Mouse (Mus musculus) embryonic facial prominence, embryonic 15.5 days (tissue): ENCODE results near the gene Prrg3. TPM values are rescaled to one million over a fixed set of nuclear protein-coding genes. Genes with fewer than 3 reads are reported as not detected.
"Not testable (repeated sequence)": the region's sequence is repeated elsewhere in the genome, so short reads cannot be mapped to it uniquely, and the experiment has no call there.

Source experiments
- ATAC-seq: fragments of 200-750 bp; cut with Nextera tagmentation; 2 replicates; pipeline ENCODE4 v1.8.0; 2017; ENCODE audit warnings: low read depth, moderate TSS enrichment; ENCODE audit not compliant: insufficient number of reproducible peaks, low FRiP score, low TSS enrichment
- H3K27ac ChIP-seq: fragments of 300-500 bp; sonication (generic); replicated peaks from 2 replicates; pipeline ENCODE4 v1.5.1; 2015; ENCODE audit warnings: mild to moderate bottlenecking, inconsistent platforms
- H3K27me3 ChIP-seq: fragments of 300-500 bp; sonication (generic); 2 replicates; pipeline ENCODE4 v1.6.1; 2015; ENCODE audit warnings: inconsistent platforms
- H3K36me3 ChIP-seq: fragments of 300-500 bp; sonication (generic); 2 replicates; pipeline ENCODE4 v1.6.1; 2015; ENCODE audit warnings: mild to moderate bottlenecking, inconsistent platforms
- H3K4me1 ChIP-seq: fragments of 300-500 bp; sonication (generic); 2 replicates; pipeline ENCODE4 v1.6.1; 2015; ENCODE audit warnings: inconsistent platforms
- H3K4me2 ChIP-seq: fragments of 300-500 bp; sonication (generic); replicated peaks from 2 replicates; pipeline ENCODE4 v1.6.1; 2015; ENCODE audit warnings: mild to moderate bottlenecking, inconsistent platforms
- H3K4me3 ChIP-seq: fragments of 300-500 bp; sonication (generic); replicated peaks from 2 replicates; pipeline ENCODE4 v1.5.1; 2015; ENCODE audit warnings: mild to moderate bottlenecking, inconsistent platforms
- H3K9ac ChIP-seq: fragments of 300-500 bp; sonication (generic); 2 replicates; pipeline ENCODE4 v1.6.1; 2015; ENCODE audit warnings: inconsistent platforms
- H3K9me3 ChIP-seq: fragments of 300-500 bp; sonication (generic); replicated peaks from 2 replicates; pipeline ENCODE4 v1.6.1; 2016; ENCODE audit warnings: inconsistent platforms
- WGBS: fragments of 180-500 bp; shearing (Covaris S2); methylation state at CpG from one replicate; pipeline ENCODE4 v1.1.7; 2015; 5-methylcytosine and 5-hydroxymethylcytosine counted together
- polyA plus RNA-seq: library from polyadenylated mRNA; unstranded; fragments of >200 nt; fragmentation: Nextera tagmentation; extraction: Ambion mirVana; gene quantifications from 2 replicates; pipeline ENCODE4 v1.2.1, GENCODE M21; 2015

Gene Prrg3
- polyA plus RNA-seq = 13.8 and 14.8 TPM in 2 replicates

DNA sequence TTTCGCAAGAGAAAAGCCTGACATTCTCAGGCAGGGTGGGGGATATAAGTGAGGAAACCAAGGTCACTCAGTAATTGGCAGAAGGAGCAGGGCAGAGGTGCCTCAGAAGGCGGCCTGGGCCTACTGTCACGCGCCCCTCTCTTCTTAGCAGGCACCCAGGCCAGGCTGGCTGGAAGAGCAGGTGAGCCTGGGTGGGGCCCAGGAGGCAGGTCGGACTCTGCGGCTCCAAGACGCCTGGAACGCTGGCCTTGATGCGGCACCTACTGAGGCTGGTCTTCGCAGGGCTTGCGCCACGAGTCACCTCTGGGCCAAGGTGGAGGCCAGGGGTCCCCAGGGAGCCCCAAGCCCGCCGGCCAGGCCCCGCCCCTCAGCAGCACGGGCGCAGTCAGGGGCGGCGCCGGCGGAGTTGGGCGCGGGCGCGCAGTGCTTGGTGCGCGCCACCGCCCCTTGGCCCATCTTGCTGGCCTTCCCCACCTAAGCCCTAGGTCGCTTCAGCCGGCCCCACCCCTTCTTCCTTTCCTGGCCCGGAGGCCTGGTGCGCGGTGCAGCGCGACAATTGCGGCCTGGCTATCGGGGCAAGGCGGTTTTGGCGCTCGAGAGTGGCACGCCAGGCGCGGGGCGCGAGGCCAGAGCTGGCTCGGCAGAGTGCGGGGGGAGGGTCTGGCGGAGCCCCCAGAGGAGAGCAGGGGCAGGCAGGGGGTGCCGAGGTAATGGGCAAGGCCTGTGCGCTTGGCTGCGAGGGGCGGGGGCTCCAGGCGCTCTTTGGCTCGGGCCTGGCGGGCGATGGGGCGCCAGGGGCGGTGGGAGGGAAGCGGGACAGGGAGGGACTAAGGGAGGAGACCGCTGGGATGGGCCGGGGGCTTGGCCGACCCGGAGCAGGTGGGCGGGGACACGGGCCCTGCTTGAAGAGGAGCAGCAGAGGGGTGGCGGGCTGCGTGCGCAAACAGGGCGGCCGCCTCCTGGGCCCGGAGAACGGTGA is at the start of gene Prrg3:
Gene Prrg3 (plus strand): TSS at position 552 of the 979 bp plus-strand sequence.
- no peak within 1 kb of the TSS for H3K27ac ChIP-seq
- H3K36me3 ChIP-seq = no peaks in the 10 kb centered on the region
- H3K9ac ChIP-seq = peak within 1 kb of the TSS; percentile 57
- peak within 1 kb of the TSS; percentile 53 for H3K4me3 ChIP-seq
- peak; percentile 91 for ATAC-seq
- no peaks in the 10 kb centered on the region for H3K4me1 ChIP-seq
- H3K4me2 ChIP-seq = peak within 1 kb of the TSS; percentile 64
- no peaks in the 10 kb centered on the region for H3K9me3 ChIP-seq
- no peaks in the 10 kb centered on the region; the same call in 1 of the 2 replicates for H3K27me3 ChIP-seq
- 19% methylated on average over 57 of the region's 72 CpGs for whole genome bisulfite sequencing

DNA sequence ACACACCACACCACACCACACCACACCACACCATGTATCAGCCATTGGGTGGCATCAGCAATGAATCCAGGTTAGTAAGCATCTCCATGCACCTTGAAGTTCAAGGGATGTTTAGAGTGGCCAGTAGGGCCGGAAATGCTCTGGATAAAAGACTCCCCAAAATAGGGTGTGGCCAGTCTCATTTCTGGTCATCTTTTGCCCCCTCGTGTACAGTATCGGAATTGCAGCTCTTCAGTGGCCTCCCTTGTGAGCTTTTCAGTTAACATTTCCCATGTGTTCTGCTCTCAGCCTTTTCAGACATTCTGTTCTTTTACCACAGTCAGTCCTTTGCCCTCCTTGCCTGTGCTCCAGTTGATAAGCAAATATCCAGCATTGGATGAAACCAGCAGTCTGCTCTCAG is 15.8 kb upstream of the Prrg3 start:
- Histone ChIP-seq H3K27me3 (peaks cover 6% of the 10 kb centered on the region; the same call in 1 of the 2 replicates), H3K9me3 (no peaks in the 10 kb centered on the region), H3K9ac (no peak overlapping the region), H3K4me3 (no peak overlapping the region), H3K4me1 (no peaks in the 10 kb centered on the region), H3K36me3 (no peaks in the 10 kb centered on the region), H3K4me2 (no peak overlapping the region), H3K27ac (no peak overlapping the region)
- WGBS = 29% methylated on average over 3 of the region's 3 CpGs
- ATAC-seq = no peak

DNA sequence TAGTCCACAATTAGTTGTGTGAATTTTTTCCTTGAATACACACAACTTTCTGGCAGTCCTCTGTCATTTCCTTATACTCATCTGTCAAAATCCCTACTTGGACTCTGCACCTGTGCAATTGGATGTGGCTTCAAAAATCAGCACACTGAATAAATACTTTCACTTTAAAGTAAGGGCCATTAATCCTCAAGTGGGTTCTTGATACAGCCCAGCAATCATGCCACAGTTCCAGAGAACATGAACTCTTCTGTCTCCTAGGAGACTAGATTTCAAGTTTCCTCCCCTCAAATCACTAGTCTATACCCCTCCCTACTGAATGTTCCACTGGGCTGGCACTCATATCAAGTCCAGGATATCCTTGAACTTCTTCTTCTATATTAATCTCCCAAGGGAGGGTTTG is 4.1 kb upstream of the Prrg3 start:
- no peak overlapping the region for H3K9ac ChIP-seq
- no peak for ATAC-seq
- no peak overlapping the region for H3K4me2 ChIP-seq
- no peak overlapping the region for H3K27ac ChIP-seq
- H3K9me3 ChIP-seq = no peaks in the 10 kb centered on the region
- no peak overlapping the region for H3K4me3 ChIP-seq
- H3K4me1 ChIP-seq = no peaks in the 10 kb centered on the region
- no peaks in the 10 kb centered on the region for H3K36me3 ChIP-seq
- no peaks in the 10 kb centered on the region; the same call in none of the 2 replicates for H3K27me3 ChIP-seq

DNA sequence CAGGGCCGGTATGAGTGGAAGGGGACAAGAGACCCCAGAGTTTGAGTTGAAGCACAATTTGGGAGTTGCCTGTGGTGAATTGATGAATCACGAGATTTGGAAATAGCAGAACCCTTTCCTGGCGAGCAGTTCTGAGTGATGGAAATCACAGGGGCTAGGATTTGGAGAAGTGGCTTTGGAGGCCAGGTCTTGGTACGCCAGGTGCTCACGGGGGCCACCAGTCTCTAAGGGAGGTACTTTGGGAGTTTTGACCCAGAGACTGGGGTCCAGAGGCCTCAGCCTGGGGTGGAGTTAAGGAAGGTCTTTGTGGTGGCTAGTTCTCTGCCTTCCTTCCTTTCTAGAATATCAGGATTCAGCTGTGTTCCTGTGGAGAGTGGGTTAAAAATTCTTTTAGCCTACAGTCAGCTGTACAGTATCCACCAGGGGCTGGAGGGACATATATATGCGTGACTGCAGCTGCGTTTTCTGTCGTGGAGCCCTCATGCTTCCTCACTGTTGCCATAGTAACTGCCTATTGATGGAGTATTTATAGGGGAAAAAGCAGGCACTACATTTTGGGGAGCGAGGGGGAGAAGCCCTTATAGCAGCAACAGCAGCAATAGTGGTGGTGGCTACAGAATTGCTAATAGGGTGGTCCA is 970 bp downstream of the Prrg3 start:
- Histone ChIP-seq H3K4me1 (no peaks in the 10 kb centered on the region), H3K4me3 (peak overlapping the region; percentile 53), H3K36me3 (no peaks in the 10 kb centered on the region), H3K4me2 (peak overlapping the region; percentile 64), H3K9ac (0 out of 2 replicates have a peak overlapping the region, but pooled peaks have one; percentile 9), H3K27me3 (no peaks in the 10 kb centered on the region; the same call in 1 of the 2 replicates), H3K27ac (no peak overlapping the region), H3K9me3 (no peaks in the 10 kb centered on the region)
- 36% methylated on average over 9 of the region's 9 CpGs for WGBS
- no peak for ATAC-seq

DNA sequence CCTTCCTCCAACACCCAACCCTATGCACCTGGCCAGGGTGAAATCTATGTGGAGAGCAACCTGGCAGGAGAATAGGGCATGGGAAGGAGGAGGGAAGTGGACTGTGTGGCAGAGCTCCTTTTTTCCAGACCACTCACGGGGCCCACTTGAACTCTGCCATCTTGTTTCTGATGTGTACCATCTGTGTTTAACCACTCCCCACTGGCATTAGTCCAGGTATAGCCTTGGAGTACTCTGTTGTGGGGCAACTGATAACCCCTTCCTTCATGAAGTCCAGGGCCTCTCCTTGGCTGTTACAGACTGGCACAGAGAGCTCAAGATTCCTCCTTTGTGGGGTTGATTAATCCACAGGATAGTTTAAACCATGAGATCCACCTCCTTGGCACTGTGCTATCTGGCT is 5.8 kb downstream of the Prrg3 start:
- Histone ChIP-seq H3K4me2 (no peak overlapping the region), H3K4me1 (no peaks in the 10 kb centered on the region), H3K9ac (no peak overlapping the region), H3K4me3 (no peak overlapping the region), H3K27ac (no peak overlapping the region), H3K9me3 (no peaks in the 10 kb centered on the region), H3K27me3 (no peaks in the 10 kb centered on the region), H3K36me3 (no peaks in the 10 kb centered on the region)
- 74% methylated on average over 1 of the region's 1 CpGs for WGBS
- no peak for ATAC-seq

DNA sequence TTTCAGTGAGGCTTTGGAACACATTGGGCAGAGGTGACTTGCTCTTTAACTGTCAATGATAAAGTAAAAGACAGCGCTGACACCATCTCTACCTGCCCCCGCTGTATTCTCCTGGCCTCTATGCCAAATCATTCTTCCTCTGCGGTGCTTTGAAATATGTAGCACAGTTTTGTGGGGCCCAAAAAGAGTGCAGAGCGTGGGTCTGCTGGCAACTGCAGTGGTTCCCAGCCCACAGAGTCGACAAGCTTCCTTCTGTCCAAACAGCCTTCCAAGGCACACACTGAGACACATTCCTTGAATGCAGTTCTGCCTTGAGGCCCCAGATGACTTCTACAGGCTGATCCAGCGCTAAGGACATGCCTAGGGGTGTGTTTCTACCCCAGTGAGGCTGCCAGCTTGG is 6.4 kb downstream of the Prrg3 start:
- Histone ChIP-seq H3K4me1 (no peaks in the 10 kb centered on the region), H3K27ac (no peak overlapping the region), H3K27me3 (no peaks in the 10 kb centered on the region), H3K36me3 (no peaks in the 10 kb centered on the region), H3K4me3 (no peak overlapping the region), H3K9me3 (no peaks in the 10 kb centered on the region), H3K4me2 (no peak overlapping the region), H3K9ac (no peak overlapping the region)
- WGBS = 73% methylated on average over 6 of the region's 6 CpGs
- no peak for ATAC-seq

DNA sequence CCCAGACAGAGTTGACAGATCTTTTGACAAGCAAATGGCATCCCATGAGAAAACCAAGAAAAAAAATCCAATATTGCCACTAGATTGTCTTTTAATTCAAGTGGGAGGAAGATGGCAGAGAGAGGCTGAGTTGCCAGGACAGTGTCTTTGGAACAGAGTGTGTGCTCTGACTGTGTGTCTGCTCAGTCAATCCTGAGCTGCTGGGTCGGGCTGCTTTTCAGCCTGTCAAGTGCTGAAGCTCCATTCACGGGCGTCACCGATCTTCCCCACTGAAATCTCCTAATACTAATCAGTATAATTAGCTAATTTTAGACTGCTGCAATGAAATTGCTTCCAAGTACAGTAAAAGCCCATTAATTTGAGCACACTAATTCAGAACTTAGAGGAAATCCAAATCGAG is 8.9 kb downstream of the Prrg3 start:
- H3K9ac ChIP-seq = no peak overlapping the region
- H3K9me3 ChIP-seq = no peaks in the 10 kb centered on the region
- no peak overlapping the region for H3K4me2 ChIP-seq
- no peaks in the 10 kb centered on the region for H3K4me1 ChIP-seq
- H3K27ac ChIP-seq = no peak overlapping the region
- H3K36me3 ChIP-seq = no peaks in the 10 kb centered on the region
- no peak for ATAC-seq
- no peak overlapping the region for H3K4me3 ChIP-seq
- H3K27me3 ChIP-seq = no peaks in the 10 kb centered on the region
- 62% methylated on average over 5 of the region's 5 CpGs for WGBS

DNA sequence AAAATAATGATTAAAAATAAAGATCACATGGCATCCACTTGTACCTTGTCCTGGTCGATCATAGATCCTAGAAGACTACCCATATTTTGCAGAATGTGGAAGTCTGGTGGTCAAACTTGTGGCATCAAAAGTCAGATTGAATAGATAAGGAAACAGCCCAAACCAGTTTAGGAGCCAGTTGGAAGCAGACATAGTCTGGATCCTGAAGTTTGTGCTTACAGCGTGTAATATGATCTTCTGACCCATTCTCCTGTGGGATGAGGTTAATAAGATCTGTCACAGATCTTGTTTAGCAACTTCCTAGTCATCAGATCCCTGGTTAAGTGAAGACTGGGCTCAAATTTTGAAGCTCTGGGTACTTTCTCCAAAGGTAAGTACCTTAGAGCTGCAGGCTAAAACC is 10.3 kb downstream of the Prrg3 start, which contains the start of gene Fate1:
Gene Fate1 (plus strand): TSS at position 301 of the 400 bp plus-strand sequence.
- Histone ChIP-seq H3K27ac (no peak within 1 kb of the TSS), H3K4me1 (no peaks in the 10 kb centered on the region), H3K4me3 (no peak within 1 kb of the TSS), H3K9ac (no peak within 1 kb of the TSS), H3K9me3 (no peaks in the 10 kb centered on the region), H3K4me2 (no peak within 1 kb of the TSS), H3K36me3 (no peaks in the 10 kb centered on the region), H3K27me3 (no peaks in the 10 kb centered on the region)
- WGBS = 49% methylated on average over 2 of the region's 2 CpGs
- ATAC-seq = no peak

DNA sequence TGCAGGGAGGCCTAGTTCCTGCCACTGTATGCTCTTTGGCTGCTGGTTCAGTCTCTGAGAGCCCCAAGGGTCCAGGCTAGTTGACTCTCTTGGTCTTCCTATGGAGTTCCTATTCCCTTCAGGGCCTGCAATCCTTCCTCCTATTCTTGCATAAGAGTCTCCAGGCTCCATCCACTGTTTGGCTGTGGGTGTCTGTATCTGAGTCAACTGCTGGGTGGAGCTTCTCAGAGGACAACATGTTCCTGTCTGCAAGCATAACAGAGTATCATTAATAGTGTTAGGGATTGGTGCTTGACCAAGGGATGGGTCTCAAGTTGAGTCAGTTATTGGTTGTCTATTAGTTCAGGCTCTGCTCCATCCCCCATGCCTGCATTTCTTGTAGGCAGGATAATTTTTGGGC is 15.3 kb downstream of the Prrg3 start:
- ATAC-seq, H3K9me3 ChIP-seq, H3K27ac ChIP-seq, H3K9ac ChIP-seq, H3K4me3 ChIP-seq, H3K36me3 ChIP-seq, H3K27me3 ChIP-seq, H3K4me2 ChIP-seq, H3K4me1 ChIP-seq: not testable (repeated sequence)

DNA sequence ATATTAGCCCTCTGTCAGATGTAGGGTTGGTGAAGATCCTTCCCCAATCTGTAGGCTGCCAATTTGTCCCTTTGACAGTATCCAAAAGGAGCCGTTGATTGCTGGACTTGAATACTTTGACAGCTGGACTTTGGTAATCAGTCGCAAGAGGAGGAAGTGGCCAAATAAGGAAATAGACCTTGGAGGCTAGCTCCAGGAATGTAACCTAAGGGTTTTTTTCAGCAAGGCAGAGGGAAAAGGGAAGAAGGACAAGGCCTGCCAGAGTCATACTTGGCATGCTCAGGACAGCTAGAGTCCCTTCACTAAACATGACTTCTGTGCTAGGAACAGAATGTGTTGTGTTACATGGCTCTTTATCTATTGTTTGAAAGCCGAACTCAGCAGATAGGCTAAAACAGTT is 18.0 kb downstream of the Prrg3 start:
- no peaks in the 10 kb centered on the region for H3K4me1 ChIP-seq
- H3K9me3 ChIP-seq = no peaks in the 10 kb centered on the region
- no peak overlapping the region for H3K4me2 ChIP-seq
- no peak for ATAC-seq
- H3K27ac ChIP-seq = no peak overlapping the region
- no peak overlapping the region for H3K9ac ChIP-seq
- H3K36me3 ChIP-seq = no peaks in the 10 kb centered on the region
- H3K4me3 ChIP-seq = no peak overlapping the region
- H3K27me3 ChIP-seq = no peaks in the 10 kb centered on the region
- 59% methylated on average over 3 of the region's 3 CpGs for WGBS

DNA sequence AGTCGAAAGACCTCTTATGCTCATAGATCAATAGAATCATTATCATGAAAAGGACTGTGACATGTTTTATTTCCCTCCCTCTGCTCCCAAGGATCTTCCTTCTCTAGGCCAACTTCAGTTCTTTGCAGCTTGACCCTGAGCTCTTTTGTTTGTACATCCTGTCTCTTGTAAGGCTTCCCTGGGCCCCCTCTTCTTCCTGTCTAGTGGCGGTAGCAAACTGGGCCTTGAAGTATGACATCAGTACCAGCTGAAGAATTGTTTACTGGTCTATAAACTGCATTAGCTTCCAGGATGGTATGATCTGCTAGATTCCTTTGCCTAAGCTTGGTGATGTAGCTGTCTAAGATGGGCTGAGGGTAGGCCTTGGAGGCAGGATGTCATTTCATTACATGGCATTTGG is 18.9 kb downstream of the Prrg3 start:
- Histone ChIP-seq H3K27ac (no peak overlapping the region), H3K9me3 (no peaks in the 10 kb centered on the region), H3K36me3 (no peaks in the 10 kb centered on the region), H3K4me2 (no peak overlapping the region), H3K4me3 (no peak overlapping the region), H3K27me3 (no peaks in the 10 kb centered on the region), H3K9ac (no peak overlapping the region), H3K4me1 (no peaks in the 10 kb centered on the region)
- 67% methylated on average over 2 of the region's 2 CpGs for WGBS
- ATAC-seq = no peak
